Mouse (Mus musculus) embryonic stem cell, embryonic (primary cell): ENCODE results near the gene D1Ertd622e.
"Not testable (repeated sequence)": the region's sequence is repeated elsewhere in the genome, so short reads cannot be mapped to it uniquely, and the experiment has no call there.

Experiments used
- CTCF ChIA-PET, 4 experiments: fragments of 300-600 bp in 2 of 4; fragments of 350-600 bp in 2 of 4; sonication (Branson Sonifier 250); formaldehyde crosslinking; loops; one replicate each; lab custom pipeline; 2022; ENCODE audit warnings: inconsistent platforms in 2 of 4; lab: Charles Lee
- POLR2A ChIA-PET, 4 experiments: fragments of 300-600 bp in 2 of 4; fragments of 350-600 bp in 2 of 4; sonication (Branson Sonifier 250); formaldehyde crosslinking; loops; one replicate each; lab custom pipeline; 2022; ENCODE audit warnings: antibody characterized with exemption in 4 of 4, inconsistent platforms in 1 of 4; lab: Charles Lee

D1Ertd622e gene

DNA sequence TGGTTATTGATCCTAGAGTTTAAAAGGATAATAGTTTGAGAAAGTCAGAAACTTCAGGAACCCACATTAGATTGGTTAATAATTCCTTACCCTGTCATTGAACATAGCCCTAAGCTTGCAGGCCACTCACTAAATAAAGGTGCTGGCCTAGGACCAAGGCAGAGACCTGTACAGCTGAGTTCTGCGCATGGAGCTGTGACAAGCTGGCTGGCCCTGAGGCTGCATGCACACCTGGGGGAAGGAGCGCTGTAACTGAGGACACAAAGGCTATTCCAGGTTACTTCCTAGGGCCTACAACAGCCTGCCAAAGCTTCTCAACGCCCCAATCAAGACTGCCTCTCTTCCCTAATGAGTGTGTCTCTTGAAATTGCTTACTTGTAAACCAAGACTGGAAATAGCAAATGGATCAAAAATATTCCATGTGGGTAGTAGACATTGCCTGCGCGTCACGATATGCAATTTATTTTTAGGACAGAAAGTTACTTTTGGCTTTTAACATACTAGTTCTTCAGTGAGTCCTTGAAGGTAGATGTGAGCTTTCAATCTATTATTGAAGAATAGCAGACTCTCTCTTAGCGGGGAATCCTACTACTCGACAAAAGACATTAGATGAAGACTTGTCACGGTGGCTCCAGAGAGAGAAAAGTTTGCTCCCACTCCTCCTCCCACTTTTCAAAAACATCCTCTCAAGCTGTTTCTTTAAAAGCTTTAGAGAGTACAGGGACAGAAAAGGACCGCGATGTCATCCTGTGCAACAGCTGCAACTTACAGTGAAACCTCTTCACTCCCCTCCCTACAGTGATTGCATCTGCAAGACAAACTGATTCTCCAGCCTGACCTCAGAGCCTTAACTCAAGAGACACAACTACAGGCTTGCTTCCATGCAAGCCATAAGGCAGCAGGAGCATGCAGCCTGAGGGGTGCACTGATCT is 47.1 kb downstream of the D1Ertd622e start:
- CTCF ChIA-PET: no interaction called here
- POLR2A ChIA-PET: interaction anchor here in 1 of 4 experiments (0.5 to 1.3 kb wide), 2 partner anchors 9 to 55 kb away, joined by 3 to 4 read pairs; no protein-coding TSS in a partner anchor

- ChIA-PET CTCF (interaction anchor here in 2 of 4 experiments (0.6 to 0.7 kb wide), 2 partner anchors 203 to 417 kb away, joined by 3 to 6 read pairs; no protein-coding TSS in a partner anchor), POLR2A (no interaction called here)
Measured at GRCm38 (mm10) chr1:97611747-97612146, 50.1 kb downstream of the D1Ertd622e start.

- ChIA-PET CTCF (no interaction called here), POLR2A (no interaction called here)
Measured at GRCm38 (mm10) chr1:97603361-97603760, 58.5 kb downstream of the D1Ertd622e start.

GRCm38 (mm10) chr1:97600371-97600770 is 61.5 kb downstream of the D1Ertd622e start:
- POLR2A ChIA-PET: no interaction called here
- CTCF ChIA-PET: no interaction called here

- CTCF ChIA-PET: interaction anchor here in 1 of 4 experiments (1.1 kb wide), 1 partner anchor 22 kb away, joined by 4 read pairs; no protein-coding TSS in a partner anchor
- POLR2A ChIA-PET: interaction anchor here in 1 of 4 experiments (0.5 kb wide), 1 partner anchor 80 kb away, joined by 3 read pairs; no protein-coding TSS in a partner anchor
Measured at GRCm38 (mm10) chr1:97599101-97599500, 62.8 kb downstream of the D1Ertd622e start.

GRCm38 (mm10) chr1:97588561-97588960 is 73.3 kb downstream of the D1Ertd622e start:
- POLR2A ChIA-PET: no interaction called here
- CTCF ChIA-PET: no interaction called here

DNA sequence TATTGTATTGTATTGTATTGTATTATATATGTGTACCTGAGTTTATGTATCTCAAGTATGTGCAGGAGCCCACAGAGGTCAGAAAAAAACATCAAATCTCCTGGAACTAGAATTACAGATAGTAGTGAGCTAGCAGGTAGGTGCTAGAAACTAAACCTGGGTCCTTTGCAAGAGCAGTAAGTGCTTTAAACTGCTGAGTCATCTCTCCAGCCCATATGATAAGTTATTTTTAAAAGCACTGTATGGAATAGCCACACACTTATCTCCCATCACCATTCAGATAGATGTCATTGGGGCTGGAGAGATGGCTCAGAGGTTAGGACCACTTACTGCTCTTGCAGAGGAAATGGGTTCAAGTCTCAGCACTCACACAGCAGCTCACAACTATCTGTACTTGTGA is 76.8 kb downstream of the D1Ertd622e start:
- POLR2A ChIA-PET: no interaction called here
- CTCF ChIA-PET: no interaction called here

GRCm38 (mm10) chr1:97584171-97584570 is 77.7 kb downstream of the D1Ertd622e start:
- CTCF ChIA-PET: interaction anchor here in 1 of 4 experiments (0.6 kb wide), 1 partner anchor 65 kb away, joined by 5 read pairs; no protein-coding TSS in a partner anchor
- POLR2A ChIA-PET: no interaction called here

GRCm38 (mm10) chr1:97583085-97583484 is 78.8 kb downstream of the D1Ertd622e start:
- ChIA-PET POLR2A (no interaction called here), CTCF (no interaction called here)

DNA sequence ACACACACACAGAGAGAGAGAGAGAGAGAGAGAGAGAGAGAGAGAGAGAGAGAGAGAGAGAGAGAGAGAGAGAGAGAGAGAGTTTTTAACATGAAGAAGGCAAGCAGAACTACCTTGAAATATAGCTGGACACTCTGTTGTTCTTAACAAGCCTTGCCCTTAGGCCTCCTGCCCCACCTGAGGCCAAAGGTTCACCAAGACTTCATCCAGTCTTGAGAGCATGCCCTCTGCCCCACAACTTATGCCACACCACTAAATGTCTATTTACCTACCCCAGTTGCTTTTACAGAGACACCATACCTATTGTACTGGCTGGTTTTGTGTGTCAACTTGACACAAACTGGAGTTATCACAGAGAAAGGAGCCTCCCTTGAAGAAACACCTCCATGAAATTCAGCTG is 81.2 kb downstream of the D1Ertd622e start:
- POLR2A ChIA-PET: interaction anchor here in 1 of 4 experiments (0.7 kb wide), 1 partner anchor 281 kb away, joined by 3 read pairs; no protein-coding TSS in a partner anchor
- CTCF ChIA-PET: not testable (repeated sequence)

GRCm38 (mm10) chr1:97580270-97580669 is 81.6 kb downstream of the D1Ertd622e start:
- POLR2A ChIA-PET: interaction anchor here in 1 of 4 experiments (0.7 kb wide), 2 partner anchors 11 to 281 kb away, joined by 3 read pairs; no protein-coding TSS in a partner anchor
- CTCF ChIA-PET: no interaction called here

- CTCF ChIA-PET: no interaction called here
- POLR2A ChIA-PET: no interaction called here
Measured at GRCm38 (mm10) chr1:97578025-97578417, 83.9 kb downstream of the D1Ertd622e start.

GRCm38 (mm10) chr1:97577062-97578024 is 84.5 kb downstream of the D1Ertd622e start:
- POLR2A ChIA-PET: no interaction called here
- CTCF ChIA-PET: no interaction called here

- ChIA-PET POLR2A (no interaction called here), CTCF (no interaction called here)
Measured at GRCm38 (mm10) chr1:97576576-97576975, 85.3 kb downstream of the D1Ertd622e start.

DNA sequence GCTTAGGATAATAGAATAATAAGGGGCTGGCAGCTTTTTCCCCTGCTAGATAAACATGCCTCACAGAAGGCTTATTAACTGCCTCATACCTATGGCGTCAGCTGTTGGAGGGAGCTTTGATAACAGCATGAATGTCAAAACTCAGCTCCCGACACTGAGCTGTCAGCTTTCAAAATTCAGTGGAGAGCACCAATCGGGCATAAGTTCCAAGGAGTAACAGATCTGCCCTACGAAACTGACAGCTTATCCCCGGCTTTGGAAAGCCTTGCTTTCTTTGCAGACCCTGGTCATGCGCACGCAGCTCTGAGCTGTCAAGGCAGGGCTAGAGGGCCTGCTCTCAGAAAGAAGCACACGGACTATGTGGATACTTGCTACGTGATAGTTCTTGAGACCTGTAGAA is 91.1 kb downstream of the D1Ertd622e start:
- CTCF ChIA-PET: no interaction called here
- POLR2A ChIA-PET: no interaction called here

DNA sequence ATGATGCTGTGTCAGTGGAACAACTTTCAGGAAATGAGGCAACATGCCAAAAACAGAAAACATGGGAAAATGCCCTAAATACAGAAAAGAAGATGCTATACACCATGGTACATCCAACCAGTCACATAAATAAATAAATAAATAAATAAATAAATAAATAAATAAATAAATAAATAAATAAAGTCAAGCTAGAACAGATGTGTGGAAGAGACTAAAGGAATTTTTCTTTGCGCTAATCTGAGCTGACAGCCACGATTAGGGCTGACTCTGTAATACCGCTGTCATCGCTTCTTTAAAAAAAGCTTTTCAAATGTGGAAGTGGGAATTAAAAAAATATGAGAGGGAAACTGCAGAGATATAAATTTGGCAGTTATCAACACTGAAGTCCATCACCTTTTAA is 93.9 kb downstream of the D1Ertd622e start:
- ChIA-PET POLR2A (no interaction called here), CTCF (no interaction called here)

GRCm38 (mm10) chr1:97564641-97565040 is 97.2 kb downstream of the D1Ertd622e start:
- POLR2A ChIA-PET: no interaction called here
- CTCF ChIA-PET: no interaction called here

DNA sequence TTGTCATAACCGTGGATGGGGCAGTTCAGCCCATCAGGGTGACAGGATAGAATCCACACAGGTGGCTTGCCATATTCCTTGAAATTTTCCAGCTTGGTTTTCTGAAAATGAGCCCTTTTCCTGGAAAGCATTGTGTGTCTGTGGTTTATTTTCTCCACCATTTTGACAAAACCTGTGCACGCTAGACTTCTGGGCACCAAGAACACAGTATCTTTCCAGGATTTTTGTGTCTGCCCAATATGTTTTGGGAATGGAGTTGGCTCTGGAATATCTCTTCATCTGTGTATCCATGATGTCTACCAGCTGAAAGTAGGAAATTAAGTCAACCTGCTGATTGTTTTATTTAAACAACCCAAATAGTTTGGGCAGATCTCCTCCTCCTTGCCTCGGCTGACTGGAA is 99.0 kb downstream of the D1Ertd622e start:
- ChIA-PET POLR2A (no interaction called here), CTCF (no interaction called here)
